Mouse (Mus musculus) hindbrain, embryonic 11.5 days (tissue): ENCODE measurements around the gene Epb41l5. TPM values are rescaled to one million over a fixed set of nuclear protein-coding genes. Genes with fewer than 3 reads are reported as not detected.

Experiments
- ATAC-seq: fragments of 200-750 bp; cut with Nextera tagmentation; 2 replicates; pipeline ENCODE4 v1.8.0; 2017; ENCODE audit warnings: mild to moderate bottlenecking, moderate TSS enrichment, moderate library complexity; ENCODE audit not compliant: low FRiP score
- DNase-seq: peaks from one replicate; pipeline ENCODE4 v3.0.0-alpha.2; 2015; ENCODE audit warnings: low spot score
- H3K27ac ChIP-seq: fragments of 300-500 bp; sonication (generic); 2 replicates; pipeline ENCODE4 v1.5.1; 2014; ENCODE audit warnings: mild to moderate bottlenecking, low read depth, low read length
- H3K27me3 ChIP-seq: fragments of 300-500 bp; sonication (generic); 2 replicates; pipeline ENCODE4 v1.6.1; 2014; ENCODE audit warnings: mild to moderate bottlenecking, low read length, moderate library complexity, mixed read lengths; ENCODE audit not compliant: control insufficient read depth, insufficient read depth
- H3K36me3 ChIP-seq: fragments of 300-500 bp; sonication (generic); 2 replicates; pipeline ENCODE4 v1.6.1; 2014; ENCODE audit warnings: mild to moderate bottlenecking, low read length, moderate library complexity, mixed read lengths; ENCODE audit not compliant: control insufficient read depth, insufficient read depth
- H3K4me1 ChIP-seq: fragments of 300-500 bp; sonication (generic); replicated peaks from 2 replicates; pipeline ENCODE4 v1.6.1; 2014; ENCODE audit warnings: low read length, mixed read lengths; ENCODE audit not compliant: control insufficient read depth, insufficient read depth
- H3K4me2 ChIP-seq: fragments of 300-500 bp; sonication (generic); replicated peaks from 2 replicates; pipeline ENCODE4 v1.6.1; 2014; ENCODE audit warnings: mild to moderate bottlenecking, low read depth, low read length
- H3K4me3 ChIP-seq: fragments of 300-500 bp; sonication (generic); 2 replicates; pipeline ENCODE4 v1.5.1; 2014; ENCODE audit warnings: low read depth, low read length
- H3K9ac ChIP-seq: fragments of 300-500 bp; sonication (generic); 2 replicates; pipeline ENCODE4 v1.6.1; 2014; ENCODE audit warnings: low read depth, low read length
- H3K9me3 ChIP-seq: fragments of 300-500 bp; sonication (generic); 2 replicates; pipeline ENCODE4 v1.6.1; 2016; ENCODE audit warnings: low read length; ENCODE audit not compliant: control insufficient read depth
- WGBS: fragments of 180-500 bp; shearing (Covaris S2); extraction: QIAGEN DNeasy Blood & Tissue Kit; methylation state at CpG from one replicate; pipeline ENCODE4 v1.1.7; 2014; 5-methylcytosine and 5-hydroxymethylcytosine counted together
- polyA plus RNA-seq: library from polyadenylated mRNA; unstranded; fragments of >200 nt; fragmentation: Nextera tagmentation; extraction: Ambion mirVana; gene quantifications from 2 replicates; pipeline ENCODE4 v1.2.1, GENCODE M21; 2014

Epb41l5 gene
- polyA plus RNA-seq, 1 experiment from 2014 or later: 37.9 TPM

GRCm38 (mm10) chr1:119532165-119532564, 116.6 kb downstream of the Epb41l5 start:
- Histone ChIP-seq H3K4me1 (no peaks in the 10 kb centered on the region), H3K9me3 (no peaks in the 10 kb centered on the region), H3K4me2 (no peak overlapping the region), H3K27ac (no peak overlapping the region), H3K9ac (no peak overlapping the region), H3K27me3 (no peaks in the 10 kb centered on the region), H3K36me3 (peaks cover 9% of the 10 kb centered on the region; the same call in 1 of the 2 replicates), H3K4me3 (no peak overlapping the region)
- DNase-seq (no peak), ATAC-seq (no peak)
- 94% methylated on average over 6 of the region's 6 CpGs for WGBS

DNA sequence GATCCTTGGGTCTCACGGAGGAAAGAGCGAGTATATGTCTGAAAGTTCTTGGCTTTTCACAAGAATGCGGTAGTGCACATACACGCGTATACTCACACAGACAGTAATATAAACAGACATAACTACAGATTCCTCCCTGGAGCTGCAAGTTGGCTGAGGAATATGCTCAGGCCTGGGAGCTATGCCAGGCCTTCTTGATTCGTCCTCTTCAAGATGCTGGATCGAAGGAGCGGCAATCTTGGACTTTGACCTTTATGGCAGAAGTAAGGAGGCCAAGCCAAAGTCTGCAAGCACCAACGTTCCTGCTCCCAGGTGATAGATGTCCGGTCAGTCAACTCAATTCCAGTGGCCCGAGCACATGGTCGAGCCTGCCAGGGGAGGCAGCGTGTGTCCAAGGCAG, 117.9 kb downstream of the Epb41l5 start:
- H3K27me3 ChIP-seq: no peaks in the 10 kb centered on the region
- H3K4me3 ChIP-seq: no peak overlapping the region
- no peak overlapping the region for H3K4me2 ChIP-seq
- H3K36me3 ChIP-seq: peaks cover 9% of the 10 kb centered on the region; the same call in 1 of the 2 replicates
- H3K9me3 ChIP-seq: no peaks in the 10 kb centered on the region
- no peak overlapping the region for H3K27ac ChIP-seq
- H3K9ac ChIP-seq: no peak overlapping the region
- no peak for DNase-seq
- 0 out of 2 replicates have a peak, but pooled peaks cover 4% of the 10 kb centered on the region for H3K4me1 ChIP-seq
- no peak for ATAC-seq
- WGBS: 94% methylated on average over 13 of the region's 13 CpGs

DNA sequence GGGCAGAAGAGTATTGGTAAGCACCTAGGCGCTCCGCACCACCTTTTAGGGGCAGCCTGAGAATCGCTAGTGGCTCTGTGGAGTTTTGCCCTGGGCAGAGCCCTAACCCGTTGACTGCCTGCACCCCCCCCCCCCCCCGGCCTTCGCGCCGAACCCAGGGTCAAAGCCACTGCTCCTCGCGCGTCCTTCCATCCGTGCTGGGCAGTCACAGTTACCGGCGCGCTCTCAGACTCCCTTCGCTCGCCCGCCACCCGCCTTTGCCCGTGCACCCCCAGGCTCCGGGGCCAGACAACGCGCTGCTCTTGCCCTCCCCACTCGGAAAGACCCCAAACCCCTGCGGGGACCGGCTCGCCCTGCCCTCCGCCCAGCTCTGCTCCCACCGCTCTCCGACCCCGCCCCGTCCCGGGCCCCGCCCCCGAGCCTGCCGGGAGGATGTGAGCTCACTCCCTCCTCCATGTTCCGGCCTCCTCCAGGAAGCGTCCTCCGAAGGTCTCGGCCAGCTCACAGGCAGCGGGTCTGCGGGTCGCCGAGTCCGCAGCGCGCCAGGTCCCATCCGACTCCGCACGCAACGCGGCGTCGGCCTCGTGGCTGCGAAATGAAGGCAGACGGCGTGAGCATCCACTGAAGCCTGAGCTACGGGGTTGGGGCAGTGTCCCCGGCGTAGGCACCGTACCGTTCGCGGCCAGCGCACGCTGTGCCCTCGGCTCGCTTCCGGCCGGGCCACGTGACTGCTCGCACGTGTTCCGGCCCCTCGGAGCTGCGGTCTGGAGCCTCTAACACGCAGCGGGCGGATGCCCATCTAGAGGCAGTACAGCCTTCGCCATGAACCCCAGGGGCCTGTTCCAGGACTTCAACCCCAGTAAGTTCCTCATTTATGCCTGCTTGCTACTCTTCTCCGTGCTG, 122.9 kb downstream of the Epb41l5 start, which contains the start of gene Tmem185b:
TSS of gene Tmem185b (plus strand) at position 472 of the 903 bp plus-strand sequence.
- H3K4me1 ChIP-seq: peaks cover 4% of the 10 kb centered on the region; the same call in 1 of the 2 replicates
- H3K9me3 ChIP-seq: no peaks in the 10 kb centered on the region
- peak within 1 kb of the TSS; percentile 85 for H3K4me2 ChIP-seq
- H3K27me3 ChIP-seq: no peaks in the 10 kb centered on the region
- H3K27ac ChIP-seq: peak within 1 kb of the TSS; percentile 68
- ATAC-seq (peak; percentile 99), DNase-seq (peak; percentile 92)
- peaks cover 9% of the 10 kb centered on the region; the same call in 1 of the 2 replicates for H3K36me3 ChIP-seq
- peak within 1 kb of the TSS; percentile 77 for H3K9ac ChIP-seq
- H3K4me3 ChIP-seq: peak within 1 kb of the TSS; percentile 60
- WGBS: 2% methylated on average over 76 of the region's 82 CpGs

GRCm38 (mm10) chr1:119525004-119525444, 123.8 kb downstream of the Epb41l5 start:
- DNase-seq: no peak
- 17% methylated on average over 5 of the region's 5 CpGs for WGBS
- peaks cover 9% of the 10 kb centered on the region; the same call in 1 of the 2 replicates for H3K36me3 ChIP-seq
- no peaks in the 10 kb centered on the region for H3K9me3 ChIP-seq
- no peak overlapping the region for H3K27ac ChIP-seq
- no peaks in the 10 kb centered on the region for H3K27me3 ChIP-seq
- ATAC-seq: no peak
- H3K4me1 ChIP-seq: peaks cover 4% of the 10 kb centered on the region; the same call in 1 of the 2 replicates
- peak overlapping the region; percentile 60 for H3K4me3 ChIP-seq
- peak overlapping the region; percentile 77; the same call in 1 of the 2 replicates for H3K9ac ChIP-seq
- peak overlapping the region; percentile 85 for H3K4me2 ChIP-seq

DNA sequence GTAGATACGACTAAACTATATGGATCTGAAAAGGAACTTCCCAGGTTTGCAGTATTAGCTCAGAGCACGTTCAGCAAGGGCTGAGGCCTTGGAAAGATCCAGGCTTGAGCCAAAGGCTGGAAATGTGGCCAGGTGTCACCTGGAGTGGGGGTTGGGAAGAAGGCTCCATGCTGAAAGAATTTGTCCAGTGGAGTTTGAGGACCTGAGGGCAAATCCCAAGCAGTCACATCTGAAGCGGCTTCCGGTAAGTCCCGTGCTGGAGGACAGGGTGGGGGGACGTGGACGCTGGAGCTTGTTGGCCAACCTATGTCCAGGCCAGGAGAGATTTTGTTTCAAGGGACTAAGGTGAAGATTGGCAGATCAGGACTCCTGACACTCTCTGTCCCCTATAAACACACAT, 125.0 kb downstream of the Epb41l5 start:
- no peak for DNase-seq
- WGBS: 90% methylated on average over 7 of the region's 7 CpGs
- Histone ChIP-seq H3K9me3 (no peaks in the 10 kb centered on the region), H3K27ac (no peak overlapping the region), H3K27me3 (no peaks in the 10 kb centered on the region), H3K9ac (no peak overlapping the region), H3K36me3 (peaks cover 9% of the 10 kb centered on the region; the same call in 1 of the 2 replicates), H3K4me3 (no peak overlapping the region), H3K4me1 (peaks cover 4% of the 10 kb centered on the region; the same call in 1 of the 2 replicates), H3K4me2 (no peak overlapping the region)
- ATAC-seq: no peak

DNA sequence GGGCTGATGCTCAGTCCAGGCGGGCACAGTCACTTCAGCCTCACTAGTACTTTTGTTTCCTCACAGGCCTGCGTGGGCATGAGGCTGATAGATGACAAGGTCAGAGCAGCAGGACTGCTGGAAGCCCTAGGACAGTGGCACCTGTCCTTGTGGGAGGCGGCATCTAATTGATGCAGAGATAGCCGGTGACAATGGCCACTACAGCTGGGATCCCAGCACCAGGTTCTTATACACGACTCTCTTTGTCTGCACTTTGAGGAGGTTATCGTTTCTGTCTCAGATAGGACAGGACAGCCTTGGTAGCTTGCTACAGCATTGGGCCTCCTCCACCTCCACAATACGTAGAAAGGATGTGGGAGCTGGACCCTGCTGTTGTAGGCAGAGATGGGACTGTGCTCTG, 125.4 kb downstream of the Epb41l5 start:
- 79% methylated on average over 7 of the region's 7 CpGs for WGBS
- peaks cover 7% of the 10 kb centered on the region; the same call in 1 of the 2 replicates for H3K36me3 ChIP-seq
- no peaks in the 10 kb centered on the region for H3K9me3 ChIP-seq
- H3K4me2 ChIP-seq: no peak overlapping the region
- no peak overlapping the region for H3K9ac ChIP-seq
- ATAC-seq (no peak), DNase-seq (no peak)
- no peaks in the 10 kb centered on the region for H3K27me3 ChIP-seq
- no peak overlapping the region for H3K27ac ChIP-seq
- H3K4me3 ChIP-seq: no peak overlapping the region
- peaks cover 4% of the 10 kb centered on the region; the same call in 1 of the 2 replicates for H3K4me1 ChIP-seq

DNA sequence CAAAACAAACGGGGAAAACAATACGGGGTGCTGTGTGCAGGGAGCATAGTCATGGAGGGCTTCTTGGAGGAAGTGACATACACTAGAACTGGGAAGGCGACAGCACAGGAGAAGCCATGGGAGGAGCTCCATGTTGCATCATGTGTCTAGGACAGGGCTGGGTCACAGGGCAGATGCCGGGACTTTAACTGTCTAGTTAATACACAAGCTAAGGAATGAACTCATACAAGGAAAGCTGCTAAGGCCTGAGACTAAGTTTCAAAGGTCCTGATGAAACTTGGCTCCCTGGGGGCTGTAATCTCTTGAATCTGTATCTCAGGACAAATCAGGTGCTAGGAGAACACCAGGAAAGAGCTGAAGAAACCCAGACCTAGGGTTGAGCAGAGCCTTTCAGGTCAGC, 126.1 kb downstream of the Epb41l5 start:
- no peak for ATAC-seq
- no peak for DNase-seq
- Histone ChIP-seq H3K4me2 (no peak overlapping the region), H3K36me3 (peaks cover 3% of the 10 kb centered on the region; the same call in 1 of the 2 replicates), H3K27ac (no peak overlapping the region), H3K4me1 (peaks cover 4% of the 10 kb centered on the region; the same call in 1 of the 2 replicates), H3K4me3 (no peak overlapping the region), H3K9me3 (no peaks in the 10 kb centered on the region), H3K27me3 (no peaks in the 10 kb centered on the region), H3K9ac (no peak overlapping the region)
- 84% methylated on average over 4 of the region's 4 CpGs for WGBS

- Histone ChIP-seq H3K4me2 (no peak overlapping the region), H3K4me3 (no peak overlapping the region), H3K9ac (no peak overlapping the region), H3K27me3 (no peaks in the 10 kb centered on the region), H3K36me3 (no peaks in the 10 kb centered on the region), H3K9me3 (no peaks in the 10 kb centered on the region), H3K27ac (no peak overlapping the region), H3K4me1 (peaks cover 3% of the 10 kb centered on the region; the same call in 1 of the 2 replicates)
- no peak for DNase-seq
- no peak for ATAC-seq
- 86% methylated on average over 7 of the region's 7 CpGs for WGBS
Observed at GRCm38 (mm10) chr1:119521681-119522080, 127.1 kb downstream of the Epb41l5 start.
